Mouse (Mus musculus): ENCODE measurements around the gene Pcnx2. TPM values are rescaled to one million over a fixed set of nuclear protein-coding genes. Genes with fewer than 3 reads are reported as not detected.

The Pcnx2 gene
- total RNA-seq, 2 experiments from 2014 or later, result 81.8 to 86.2 TPM

DNA sequence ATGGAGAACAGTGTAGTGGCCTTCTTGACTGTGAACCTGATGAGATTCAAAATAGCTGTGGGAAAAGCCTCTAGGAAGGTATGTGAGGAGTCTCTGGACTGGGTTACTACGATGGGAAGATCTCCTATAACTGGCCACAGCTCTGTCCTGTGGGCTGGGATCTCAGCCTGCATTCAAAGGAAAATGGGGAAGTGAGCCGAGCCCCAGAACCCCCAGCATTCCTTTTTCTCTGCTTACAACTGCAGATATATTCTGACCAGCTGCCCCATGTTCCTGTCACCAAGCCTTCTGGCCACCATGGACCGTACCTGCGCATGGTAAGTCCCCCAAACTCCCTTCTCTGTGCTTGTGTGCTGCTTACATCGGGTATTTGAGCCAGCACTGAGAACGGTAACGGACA is 168.4 kb downstream of the Pcnx2 start, which contains the start of gene Ntpcr:
TSS of gene Ntpcr (plus strand) at position 218 of the 400 bp plus-strand sequence.
- intact Hi-C loops (cut with DNase I), result loop anchor here (5.0 kb wide), 1 partner anchor 157 kb away; no protein-coding TSS in a partner anchor
- DNase-seq (ENCODE audit: low spot score in 2 of 2), result no peak

DNA sequence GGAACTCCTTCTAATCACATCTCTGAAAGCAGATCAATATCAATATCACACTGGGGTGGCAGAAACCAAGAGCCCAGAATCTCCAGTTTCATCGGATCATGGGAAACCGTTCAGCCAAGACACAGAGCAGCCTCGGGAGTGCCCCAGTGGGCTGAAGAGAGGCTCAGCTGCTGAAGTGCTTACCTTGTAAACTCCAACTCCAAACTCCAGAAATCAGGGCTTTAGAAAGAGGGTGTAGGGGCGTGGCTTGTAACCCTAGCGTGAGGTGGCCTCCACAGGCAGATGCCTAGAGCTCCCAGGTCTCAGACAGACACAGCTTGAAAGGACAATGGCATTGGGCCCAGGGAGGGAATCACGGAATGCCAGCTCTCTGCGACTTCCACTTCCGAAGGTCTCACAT is 170.3 kb downstream of the Pcnx2 start:
- intact Hi-C loops (cut with DNase I), result no loop called here
- no peak for DNase-seq (ENCODE audit: low spot score in 2 of 2)

DNA sequence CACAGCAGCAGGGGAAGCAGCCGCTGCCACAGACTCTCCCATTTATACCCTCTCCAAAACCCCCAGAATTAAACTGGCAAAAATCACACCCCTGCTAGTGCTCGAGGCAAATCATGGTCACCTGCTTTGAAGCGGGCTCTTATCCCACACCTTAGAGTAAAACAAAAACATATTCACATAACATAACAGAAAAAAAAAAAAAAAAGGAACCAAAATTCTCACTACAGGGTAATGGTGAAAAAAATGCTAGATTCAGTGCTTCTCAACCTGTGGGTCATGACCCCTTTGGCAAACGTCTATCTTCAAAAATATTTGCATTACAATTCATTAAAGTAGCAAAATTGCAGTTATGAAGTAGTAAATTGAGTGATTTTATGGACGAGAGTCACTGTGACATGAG is 171.1 kb downstream of the Pcnx2 start:
- no peak for DNase-seq (ENCODE audit: low spot score in 2 of 2)
- intact Hi-C loops (cut with DNase I), result no loop called here

DNA sequence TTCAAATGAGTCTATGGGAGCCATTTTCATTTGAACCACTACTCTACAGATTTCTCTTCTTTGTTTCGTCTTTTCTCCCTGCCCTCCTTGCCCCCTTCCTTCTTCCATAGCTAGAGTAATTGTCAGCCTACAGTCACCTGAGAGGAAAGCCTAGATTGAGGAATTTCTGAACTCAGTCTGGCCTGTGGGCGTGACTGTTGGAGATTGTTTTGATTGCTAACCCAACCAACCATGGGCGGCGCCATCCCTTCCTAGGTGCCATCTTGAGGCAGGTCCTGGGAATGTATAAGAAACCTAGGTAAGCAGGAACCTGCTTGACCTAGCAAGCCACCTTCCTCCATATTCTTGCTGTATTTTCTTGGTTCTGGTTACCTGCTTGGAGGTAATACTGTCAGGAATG is 172.0 kb downstream of the Pcnx2 start:
- intact Hi-C loops (cut with DNase I), result no loop called here
- no peak for DNase-seq (ENCODE audit: low spot score in 2 of 2)

DNA sequence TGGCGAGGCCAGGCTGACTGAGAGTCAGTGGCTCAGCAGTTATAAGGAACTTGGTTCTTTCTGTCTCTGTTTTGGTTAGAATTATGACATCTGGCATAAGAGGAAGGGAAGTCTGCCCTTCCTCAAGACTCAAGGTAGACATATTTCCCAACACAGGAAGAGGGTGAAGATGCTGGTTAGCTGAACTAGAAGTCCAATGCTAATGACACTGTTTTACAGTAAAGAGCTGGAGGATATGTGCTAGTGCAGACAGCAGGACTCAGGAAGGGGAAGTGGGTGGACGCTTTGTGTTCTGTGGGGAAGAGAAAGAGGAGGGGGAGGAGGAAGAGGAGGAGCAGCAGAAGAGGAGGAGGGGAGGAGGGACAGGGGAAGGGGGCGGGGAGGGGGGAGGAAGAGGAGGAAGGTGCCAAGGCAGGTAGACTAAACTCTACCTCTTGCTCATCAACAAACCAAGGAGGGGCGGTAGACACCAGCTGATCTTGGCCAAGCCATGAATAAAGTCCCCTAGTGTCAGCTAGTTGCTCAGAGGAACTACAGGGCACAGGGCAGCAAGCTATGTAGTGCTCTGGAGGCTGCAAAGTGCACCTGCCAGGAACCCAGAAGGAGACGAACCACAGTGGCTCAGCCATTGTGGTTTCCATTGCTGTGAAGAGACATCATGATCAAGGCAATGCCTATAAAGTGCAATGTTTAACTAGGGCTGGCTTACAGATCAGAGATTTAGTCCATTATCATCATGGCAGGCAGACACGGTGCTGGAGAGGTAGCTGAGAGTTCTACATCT is 172.9 kb downstream of the Pcnx2 start:
- no peak for DNase-seq (ENCODE audit: low spot score in 2 of 2)
- intact Hi-C loops (cut with DNase I), result no loop called here

DNA sequence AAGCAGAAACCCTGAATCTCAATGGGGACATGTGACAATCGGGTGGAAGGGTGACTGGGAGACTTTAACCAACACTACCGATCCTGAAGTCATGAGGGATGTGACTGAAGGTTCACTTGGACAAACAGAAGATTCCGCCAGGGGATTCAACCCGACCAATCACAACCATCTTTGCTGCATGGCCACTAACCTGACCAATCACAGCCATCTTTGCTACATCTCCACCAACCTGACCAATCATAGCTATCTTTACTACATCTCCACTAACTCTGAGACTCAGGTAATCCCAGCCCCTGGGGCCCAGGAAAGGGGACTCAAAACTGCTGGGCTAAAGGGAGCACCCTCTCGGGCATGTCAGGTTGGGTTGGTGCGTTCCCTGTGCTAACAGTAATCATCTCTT is 174.7 kb downstream of the Pcnx2 start:
- DNase-seq (ENCODE audit: low spot score in 2 of 2), result no peak
- intact Hi-C loops (cut with DNase I), result no loop called here

DNA sequence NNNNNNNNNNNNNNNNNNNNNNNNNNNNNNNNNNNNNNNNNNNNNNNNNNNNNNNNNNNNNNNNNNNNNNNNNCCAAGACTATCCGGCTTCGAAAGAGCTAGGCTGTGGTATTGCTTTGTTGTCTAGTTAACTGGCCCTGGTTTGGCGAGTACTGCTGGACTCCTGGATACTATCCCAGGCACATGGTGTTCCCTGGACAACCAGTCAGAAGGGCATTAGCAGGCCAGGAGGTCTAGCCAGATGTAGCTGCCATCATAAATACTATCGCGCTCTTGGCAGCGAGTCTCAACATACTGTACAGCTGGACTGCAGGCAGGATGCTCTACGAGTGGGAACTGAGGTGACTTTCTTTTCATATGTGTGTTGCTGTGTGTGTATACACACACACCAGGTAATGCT is 175.4 kb downstream of the Pcnx2 start:
- no peak for DNase-seq (ENCODE audit: low spot score in 2 of 2)
- intact Hi-C loops (cut with DNase I), result no loop called here

DNA sequence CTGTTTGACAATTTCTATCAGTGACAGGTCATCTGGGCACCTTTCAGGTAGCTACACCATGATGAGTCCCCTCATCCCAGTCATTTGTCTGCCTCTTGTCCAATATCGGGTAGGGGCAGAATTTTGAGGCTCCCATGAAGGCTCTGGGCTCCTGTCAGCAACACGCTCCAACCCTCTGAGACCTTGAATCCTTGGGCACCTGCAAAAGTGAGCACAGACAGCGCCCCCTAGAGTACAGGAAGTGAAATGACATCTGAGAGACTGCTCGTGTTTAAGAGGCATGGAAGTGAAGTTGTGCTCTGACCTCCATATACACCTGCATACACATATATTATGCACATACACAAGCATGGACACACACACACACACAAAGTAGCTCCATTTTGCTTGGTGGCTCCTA is 179.2 kb downstream of the Pcnx2 start:
- DNase-seq (ENCODE audit: low spot score in 2 of 2), result no peak
- intact Hi-C loops (cut with DNase I), result no loop called here

DNA sequence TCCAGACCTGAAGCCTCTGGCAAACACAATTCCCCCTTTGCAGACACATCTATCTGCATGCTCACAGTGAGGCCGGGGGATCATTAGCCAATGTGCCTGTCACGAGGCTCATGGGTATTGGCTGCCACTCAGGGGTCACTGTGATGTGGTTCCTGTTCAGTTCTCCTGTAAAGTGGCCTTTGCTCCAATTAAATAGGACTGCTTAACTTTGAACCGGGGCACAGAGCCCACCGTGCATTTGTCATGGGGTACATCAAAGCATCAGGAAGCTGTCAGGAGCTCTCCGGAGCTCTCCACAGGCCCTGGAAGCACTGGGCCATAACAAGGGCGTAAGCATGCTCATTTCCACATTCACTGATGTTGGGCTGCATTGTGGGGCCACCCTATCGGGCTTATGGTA is 181.5 kb downstream of the Pcnx2 start:
- intact Hi-C loops (cut with DNase I), result no loop called here
- DNase-seq (ENCODE audit: low spot score in 2 of 2), result no peak

DNA sequence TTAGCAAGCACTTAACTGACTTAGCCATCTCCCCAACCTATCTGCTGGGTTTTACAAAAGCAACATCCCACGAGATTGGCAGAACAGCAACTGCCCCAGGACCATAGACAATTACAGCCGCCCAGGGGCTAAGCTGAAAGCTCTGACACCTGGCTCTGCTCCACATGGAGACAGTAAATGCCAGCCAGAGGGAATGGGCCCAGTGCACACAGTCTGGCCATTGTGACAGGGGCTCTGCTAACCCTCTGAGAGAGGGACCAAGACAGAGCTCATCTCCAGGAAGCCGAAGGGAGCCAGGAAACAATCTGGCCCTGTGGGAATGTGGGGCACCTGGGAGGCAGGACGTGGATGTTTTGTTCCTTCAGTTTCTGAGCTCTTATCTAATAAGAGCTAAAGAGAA is 181.9 kb downstream of the Pcnx2 start:
- DNase-seq (ENCODE audit: low spot score in 2 of 2), result no peak
- intact Hi-C loops (cut with DNase I), result no loop called here

DNA sequence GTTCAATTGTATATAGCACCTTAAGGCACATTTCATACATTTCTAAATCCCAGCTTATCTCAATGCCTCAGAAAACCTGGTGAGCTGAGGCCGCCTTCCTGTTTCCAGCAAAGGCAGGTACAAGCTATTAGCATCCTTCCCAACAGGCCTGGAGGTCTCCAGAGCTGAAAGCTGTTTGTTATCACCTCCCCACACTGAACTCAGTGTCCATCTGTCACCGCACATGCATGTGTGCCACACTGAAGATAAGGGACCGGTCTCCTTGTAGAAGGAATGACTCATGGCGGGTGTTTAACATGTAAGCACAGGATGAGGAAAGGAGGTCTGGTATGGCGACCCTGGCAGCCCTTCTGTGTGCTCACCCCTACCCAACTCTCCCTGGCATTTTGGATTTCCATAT is 186.6 kb downstream of the Pcnx2 start:
- intact Hi-C loops (cut with DNase I), result no loop called here
- no peak for DNase-seq (ENCODE audit: low spot score in 2 of 2)

DNA sequence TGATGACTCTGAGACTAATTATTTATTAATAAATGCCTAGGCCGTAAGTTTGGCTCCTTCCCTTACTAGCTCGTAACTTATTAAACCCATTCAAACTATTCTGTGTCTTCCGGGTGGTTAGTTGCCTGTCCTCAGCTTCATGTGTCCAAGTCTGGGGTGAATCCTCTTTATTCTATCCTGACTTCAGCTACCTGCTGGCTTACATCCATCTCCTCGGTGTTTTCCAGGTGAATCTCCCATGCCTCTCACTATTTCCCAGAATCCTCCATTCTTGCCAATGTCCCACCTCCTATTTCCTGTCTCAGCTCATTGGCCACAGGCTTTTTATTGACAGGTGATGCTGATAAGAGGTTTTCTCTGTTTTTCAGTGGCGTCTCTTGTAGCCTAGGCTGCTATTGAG is 188.9 kb downstream of the Pcnx2 start:
- intact Hi-C loops (cut with DNase I), result no loop called here
- DNase-seq (ENCODE audit: low spot score in 2 of 2), result no peak

DNA sequence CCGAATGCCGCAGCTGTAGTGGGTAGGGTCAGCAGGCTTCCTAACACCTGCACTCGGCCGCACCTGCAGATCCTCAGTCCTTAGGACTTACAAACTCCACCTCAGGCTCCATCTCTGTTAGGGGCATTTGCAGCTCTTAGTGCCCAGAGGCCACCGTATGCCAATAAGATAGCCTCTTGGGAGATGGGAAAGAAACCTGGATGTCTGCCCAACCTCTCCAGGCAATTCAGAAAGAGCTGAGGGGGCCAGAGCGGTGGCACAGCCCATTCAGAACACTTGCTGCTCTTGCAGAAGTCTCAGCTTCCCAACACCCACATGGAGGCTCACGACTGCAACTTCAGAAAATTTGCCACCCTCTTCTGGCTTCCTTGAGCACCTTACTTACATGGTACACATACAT is 192.3 kb downstream of the Pcnx2 start:
- intact Hi-C loops (cut with DNase I), result no loop called here
- DNase-seq (ENCODE audit: low spot score in 2 of 2), result no peak

DNA sequence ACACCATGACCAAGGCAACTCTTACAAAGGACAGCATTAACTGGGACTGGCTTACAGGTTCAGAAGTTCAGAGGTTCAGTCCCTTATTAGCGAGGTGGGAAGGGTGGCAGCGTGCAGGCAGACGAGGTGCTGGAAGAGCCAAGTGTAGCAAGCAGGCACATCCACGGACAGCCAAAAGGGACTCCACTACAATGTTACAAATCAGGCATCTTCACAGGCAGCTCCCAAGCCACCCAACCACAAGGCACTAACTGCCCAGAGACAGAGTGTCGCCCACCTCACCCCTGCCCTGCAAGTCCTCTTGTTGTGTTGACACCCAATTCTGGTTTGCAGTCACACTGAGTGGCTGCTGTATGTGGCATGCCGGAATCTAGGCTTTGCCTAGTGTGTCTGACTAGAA is 193.7 kb downstream of the Pcnx2 start:
- no peak for DNase-seq (ENCODE audit: low spot score in 2 of 2)
- intact Hi-C loops (cut with DNase I), result no loop called here

DNA sequence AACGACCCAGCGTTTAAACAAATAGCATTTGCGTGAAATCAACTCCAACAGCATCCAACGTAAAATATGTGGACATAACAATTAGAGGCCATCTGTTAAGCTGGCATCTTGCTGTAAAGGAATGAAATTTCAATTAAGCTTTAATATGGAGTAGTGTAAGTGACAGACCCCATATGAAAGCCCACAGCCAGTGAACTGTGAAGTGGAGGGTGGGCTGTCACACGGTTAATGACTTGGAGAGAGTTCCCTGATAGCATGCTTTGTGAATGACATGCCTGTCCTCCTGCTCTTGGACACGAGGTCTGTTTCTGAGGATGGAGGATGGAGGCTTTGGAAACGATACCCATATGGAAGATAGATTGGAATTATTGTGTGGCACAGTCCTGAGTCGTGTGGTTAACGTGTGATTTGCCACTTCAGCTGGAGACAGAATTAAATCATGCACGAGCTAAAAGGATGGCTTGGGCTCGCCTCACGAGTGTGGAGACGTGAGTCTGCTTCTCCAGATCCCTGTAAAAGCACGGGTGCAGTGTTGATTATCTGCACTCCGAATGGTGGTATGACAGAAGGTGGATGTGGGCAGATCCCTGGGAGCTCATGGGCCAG is 195.1 kb downstream of the Pcnx2 start:
- intact Hi-C loops (cut with DNase I), result no loop called here
- no peak for DNase-seq (ENCODE audit: low spot score in 2 of 2)

Other genes starting within 250 kb of the Pcnx2 start
- 1 to 10 TPM; 4.7 to 5.5 TPM for gene Map10, start 228.5 kb downstream of the Pcnx2 start, total RNA-seq (2021)
- gene Ntpcr, start 168.4 kb downstream of the Pcnx2 start, total RNA-seq (2021), result 10 to 100 TPM; 23.8 to 25.2 TPM
- gene Map3k21, start 12.1 kb upstream of the Pcnx2 start, total RNA-seq (2021), result 1 to 10 TPM; 1.7 to 2.6 TPM
- 100 to 1,000 TPM; 102 TPM for gene Kcnk1, start 96.9 kb upstream of the Pcnx2 start, total RNA-seq (2021)